Mouse (Mus musculus) G1E (cell line): Measurements from ENCODE around the gene Cetn4. TPM values are rescaled to one million over a fixed set of nuclear protein-coding genes. Genes with fewer than 3 reads are reported as not detected.
A peak's percentile ranks its signal among the peaks of the same experiment; 100 is the strongest.

Source experiments
- ATAC-seq: 2 replicates; pipeline ENCODE4 v1.8.0; 2016; ENCODE audit warnings: mild to moderate bottlenecking; ENCODE audit not compliant: insufficient number of reproducible peaks, poor library complexity, low FRiP score, severe bottlenecking; ENCODE audit errors: extremely low read depth
- DNase-seq: peaks from one replicate; pipeline ENCODE4 v3.0.0; 2012; ENCODE audit warnings: low spot score
- H3K27me3 ChIP-seq: 2 replicates; pipeline ENCODE4 v1.6.1; 2012; ENCODE audit warnings: mild to moderate bottlenecking, low read length, inconsistent platforms; ENCODE audit not compliant: insufficient read depth
- H3K36me3 ChIP-seq: replicated peaks from 2 replicates; pipeline ENCODE3; 2012; ENCODE audit warnings: mild to moderate bottlenecking, inconsistent platforms
- H3K4me1 ChIP-seq: 2 replicates; pipeline ENCODE4 v1.6.1; 2012; ENCODE audit warnings: low read depth, low read length, inconsistent platforms, mixed read lengths; ENCODE audit not compliant: insufficient read depth
- H3K4me3 ChIP-seq: 2 replicates; pipeline ENCODE4 v1.5.1; 2012; ENCODE audit warnings: low read depth, mild to moderate bottlenecking, inconsistent platforms, low read length, moderate library complexity, mixed read lengths
- H3K9me3 ChIP-seq: replicated peaks from 2 replicates; pipeline ENCODE4 v1.6.1; 2012; ENCODE audit warnings: inconsistent platforms
- CTCF ChIP-seq: IDR thresholded peaks from 2 replicates; pipeline ENCODE4 v1.5.1; 2012; ENCODE audit warnings: low read depth, low read length, inconsistent platforms, mixed read lengths
- GATA1 ChIP-seq: IDR thresholded peaks from 2 replicates; pipeline ENCODE4 v1.6.1; 2012; ENCODE audit warnings: borderline replicate concordance, low read length, inconsistent platforms, mixed read lengths
- GATA2 ChIP-seq: IDR thresholded peaks from 2 replicates; pipeline ENCODE4 v1.6.1; 2012; ENCODE audit warnings: low read depth, low read length, inconsistent platforms, borderline replicate concordance
- POLR2AphosphoS5 ChIP-seq: IDR thresholded peaks from 2 replicates; pipeline ENCODE4 v1.6.1; 2012; ENCODE audit warnings: low read depth, low read length, inconsistent platforms; ENCODE audit not compliant: insufficient replicate concordance
- TAL1 ChIP-seq: conservative IDR thresholded peaks from 2 replicates; pipeline ENCODE4 v1.6.1; 2012; ENCODE audit warnings: low read depth, low read length, inconsistent platforms, mixed read lengths
- polyA plus RNA-seq: library from polyadenylated mRNA; stranded (reverse); fragments of >175 nt; gene quantifications from 2 replicates; pipeline ENCODE4 v1.2.3, GENCODE M21; 2012
- total RNA-seq, 2 experiments: library from RNA; stranded (forward) in 1 of 2; stranded (reverse) in 1 of 2; fragments of 200-1000 nt in 1 of 2; fragments of >200 nt in 1 of 2; fragmentation: Nextera tagmentation in 1 of 2; gene quantifications; 2 replicates each; pipeline ENCODE4 v1.2.3; 2014 to 2017

Cetn4 gene
- total and polyA plus RNA-seq, 3 experiments = 6.3 to 26.3 (median 15.7) TPM

DNA sequence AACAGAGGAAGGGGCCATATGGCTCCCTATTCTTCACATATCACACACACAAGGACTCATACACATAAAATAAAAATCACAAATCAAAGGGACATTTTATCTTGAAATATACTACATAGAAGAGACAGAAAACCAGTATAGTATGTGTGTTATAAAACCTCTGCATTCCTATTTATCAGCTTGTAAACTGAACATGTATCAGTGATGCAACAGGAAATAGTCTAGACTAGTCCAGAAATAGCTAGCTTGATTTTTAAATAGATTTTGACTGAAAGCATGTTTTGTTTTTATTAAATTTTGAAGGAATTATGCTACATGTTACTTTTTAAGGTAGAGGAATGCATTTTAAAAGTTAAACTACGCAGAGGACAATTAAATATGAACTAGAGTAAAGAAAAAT is 17.5 kb upstream of the Cetn4 start:
- H3K36me3 ChIP-seq = no peaks in the 10 kb centered on the region
- ATAC-seq = no peak
- no peak for TF ChIP-seq GATA2
- no peak for TF ChIP-seq GATA1
- no peak for TF ChIP-seq CTCF
- H3K4me3 ChIP-seq = no peak overlapping the region
- peaks cover 65% of the 10 kb centered on the region for H3K4me1 ChIP-seq
- DNase-seq = no peak
- no peaks in the 10 kb centered on the region for H3K27me3 ChIP-seq
- no peaks in the 10 kb centered on the region for H3K9me3 ChIP-seq

GRCm38 (mm10) chr3:37328489-37328888 is 16.0 kb upstream of the Cetn4 start:
- Histone ChIP-seq H3K9me3 (no peaks in the 10 kb centered on the region), H3K36me3 (no peaks in the 10 kb centered on the region), H3K4me1 (peaks cover 65% of the 10 kb centered on the region), H3K4me3 (no peak overlapping the region), H3K27me3 (no peaks in the 10 kb centered on the region)
- DNase-seq (no peak), ATAC-seq (no peak)
- TF ChIP-seq POLR2AphosphoS5 (no peak), GATA1 (no peak), TAL1 (no peak), CTCF (no peak), GATA2 (no peak)

DNA sequence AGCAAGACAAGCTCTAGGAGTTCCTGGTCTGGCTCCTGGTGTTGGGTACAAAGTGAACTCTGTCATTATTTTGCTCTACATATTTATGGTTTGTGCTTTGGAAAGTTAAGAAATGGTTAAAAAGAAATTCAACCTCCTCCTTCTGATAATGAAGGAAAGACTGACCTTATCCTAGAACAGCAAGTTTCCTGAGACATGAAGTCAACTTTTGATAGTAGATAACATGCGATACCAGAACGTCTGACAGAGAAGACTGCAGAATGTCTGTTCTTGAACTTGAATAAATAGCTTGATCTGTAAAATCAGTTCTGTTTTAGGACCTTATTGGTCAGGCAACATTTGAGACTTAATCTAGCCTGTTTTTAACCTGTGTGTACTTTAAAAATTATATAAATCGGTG is 14.1 kb upstream of the Cetn4 start:
- H3K36me3 ChIP-seq = peaks cover 7% of the 10 kb centered on the region
- DNase-seq (no peak), ATAC-seq (peak; percentile 52)
- TF ChIP-seq CTCF (no peak), GATA1 (no peak), GATA2 (no peak), POLR2AphosphoS5 (no peak), TAL1 (no peak)
- peaks cover 54% of the 10 kb centered on the region for H3K4me1 ChIP-seq
- no peaks in the 10 kb centered on the region for H3K27me3 ChIP-seq
- H3K4me3 ChIP-seq = no peak overlapping the region
- no peaks in the 10 kb centered on the region for H3K9me3 ChIP-seq

DNA sequence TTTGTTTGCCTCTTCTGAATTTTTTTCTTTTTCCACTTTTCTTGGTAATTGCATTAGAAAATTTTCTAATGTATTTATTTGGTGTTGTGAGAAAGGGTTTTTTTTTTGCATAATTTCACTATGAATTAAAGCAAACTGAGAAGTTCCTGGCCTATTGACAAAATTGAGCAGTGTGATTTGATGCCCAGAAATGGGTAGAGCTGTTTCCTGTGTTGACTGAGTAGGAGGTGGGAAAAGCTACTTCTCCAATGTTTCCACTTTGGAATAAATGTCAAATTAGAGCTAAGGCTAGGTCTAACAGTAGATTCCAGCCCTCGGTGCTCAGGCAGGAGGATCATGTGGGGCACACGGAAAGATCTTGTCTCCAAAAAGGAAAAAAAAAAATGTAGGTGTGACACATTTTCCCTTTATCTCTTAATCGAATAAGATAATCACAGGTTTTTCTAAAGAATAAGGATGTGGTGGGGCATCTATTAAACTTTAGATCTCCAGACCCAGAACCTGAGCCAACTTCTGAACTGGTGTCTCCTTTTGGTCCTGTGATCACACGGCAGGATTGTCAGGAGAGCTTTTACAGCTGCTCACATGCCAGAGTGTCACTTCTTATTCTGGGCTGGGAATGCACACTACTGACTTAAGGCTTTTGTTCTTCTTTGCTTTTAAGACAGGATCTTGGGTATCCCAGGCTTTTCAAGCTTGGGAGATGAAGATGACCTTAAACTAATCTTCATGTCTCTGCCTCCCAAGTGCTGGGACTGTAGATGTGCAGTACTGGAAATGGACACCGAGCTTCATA is 13.0 kb upstream of the Cetn4 start:
- Histone ChIP-seq H3K9me3 (no peaks in the 10 kb centered on the region), H3K36me3 (peaks cover 17% of the 10 kb centered on the region), H3K27me3 (no peaks in the 10 kb centered on the region), H3K4me1 (peaks cover 43% of the 10 kb centered on the region), H3K4me3 (no peak overlapping the region)
- DNase-seq (no peak), ATAC-seq (no peak)
- TF ChIP-seq GATA1 (no peak), TAL1 (no peak), CTCF (no peak), POLR2AphosphoS5 (no peak), GATA2 (no peak)

GRCm38 (mm10) chr3:37324310-37324709 is 11.8 kb upstream of the Cetn4 start:
- no peaks in the 10 kb centered on the region for H3K9me3 ChIP-seq
- peaks cover 29% of the 10 kb centered on the region for H3K36me3 ChIP-seq
- no peak for DNase-seq
- 0 out of 2 replicates have a peak, but pooled peaks have one; percentile 19 for TF ChIP-seq CTCF
- TF ChIP-seq TAL1 = no peak
- no peaks in the 10 kb centered on the region for H3K27me3 ChIP-seq
- H3K4me1 ChIP-seq = peaks cover 44% of the 10 kb centered on the region
- no peak for ATAC-seq
- no peak overlapping the region for H3K4me3 ChIP-seq

GRCm38 (mm10) chr3:37316233-37316632 is 3.7 kb upstream of the Cetn4 start:
- no peak for ATAC-seq
- no peak for DNase-seq
- H3K4me3 ChIP-seq = no peak overlapping the region
- peaks cover 43% of the 10 kb centered on the region for H3K36me3 ChIP-seq
- H3K4me1 ChIP-seq = peaks cover 41% of the 10 kb centered on the region
- no peaks in the 10 kb centered on the region for H3K9me3 ChIP-seq
- TF ChIP-seq POLR2AphosphoS5 = no peak
- TF ChIP-seq GATA2 = no peak
- TF ChIP-seq TAL1 = no peak
- no peak for TF ChIP-seq CTCF
- TF ChIP-seq GATA1 = no peak
- H3K27me3 ChIP-seq = no peaks in the 10 kb centered on the region
